Mouse (Mus musculus) neural tube, embryonic 10.5 days (tissue): ENCODE measurements at regions not wholly inside any gene's neighbourhood (a gene's known extent, or its start where the extent isn't known, plus 50 kb on each side); places are given as distances from the start of the nearest gene placed in this dataset.
"Not testable (repeated sequence)": the region's sequence is repeated elsewhere in the genome, so short reads cannot be mapped to it uniquely, and the experiment has no call there.

Experiments used
- DNase-seq: peaks from one replicate; pipeline ENCODE4 v3.0.0-alpha.2; 2017; ENCODE audit warnings: low spot score; ENCODE audit errors: extremely low spot score

DNA sequence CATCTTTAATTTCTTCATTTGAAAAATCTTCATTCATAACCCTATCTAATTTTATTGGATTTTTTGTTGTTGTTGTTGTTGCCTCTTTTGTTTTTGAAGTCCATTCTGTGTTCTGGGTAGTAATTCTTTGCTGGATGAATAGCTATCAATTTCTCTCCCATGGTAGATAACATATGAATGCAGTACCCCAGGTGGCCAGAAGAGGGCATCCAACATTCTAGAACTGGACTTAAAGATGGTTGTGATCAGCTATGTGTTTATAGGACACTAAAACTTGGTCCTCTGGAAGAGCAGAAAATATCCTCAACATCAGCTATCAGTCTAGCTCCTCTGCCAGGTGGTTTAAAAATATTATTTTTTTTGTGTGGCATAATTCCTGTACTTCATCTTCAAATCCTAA lies 73.0 kb downstream of the Prl2c3 start:
- DNase-seq: not testable (repeated sequence)

DNA sequence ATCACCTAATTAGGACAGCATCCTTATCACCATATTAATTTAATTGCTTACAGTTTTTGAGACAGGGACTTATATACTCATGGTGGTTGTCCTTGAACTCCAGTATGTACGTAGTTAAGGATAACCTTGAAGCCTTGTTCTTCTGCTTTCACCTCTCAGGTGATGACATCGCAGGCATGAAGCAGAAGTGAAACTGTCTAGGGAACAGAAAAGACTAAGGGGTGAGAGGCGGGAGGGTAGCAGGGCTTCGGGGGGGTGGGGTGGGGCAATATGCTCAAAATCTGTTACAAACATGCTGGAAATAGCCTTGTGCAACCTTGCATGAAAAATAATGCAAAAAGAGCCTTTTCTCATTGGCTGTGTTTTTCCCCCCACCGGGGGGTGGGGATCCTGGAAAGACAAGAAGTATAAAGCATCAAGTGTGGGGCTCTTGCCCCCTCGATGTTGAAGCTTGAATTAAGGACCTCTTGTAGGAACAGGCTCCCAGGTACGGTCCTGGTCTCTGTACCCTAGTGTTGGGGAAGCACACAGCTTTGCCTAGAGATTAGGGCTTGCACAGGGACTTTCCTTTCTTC lies 81.8 kb downstream of the Prl2c3 start:
- DNase-seq: not testable (repeated sequence)

DNA sequence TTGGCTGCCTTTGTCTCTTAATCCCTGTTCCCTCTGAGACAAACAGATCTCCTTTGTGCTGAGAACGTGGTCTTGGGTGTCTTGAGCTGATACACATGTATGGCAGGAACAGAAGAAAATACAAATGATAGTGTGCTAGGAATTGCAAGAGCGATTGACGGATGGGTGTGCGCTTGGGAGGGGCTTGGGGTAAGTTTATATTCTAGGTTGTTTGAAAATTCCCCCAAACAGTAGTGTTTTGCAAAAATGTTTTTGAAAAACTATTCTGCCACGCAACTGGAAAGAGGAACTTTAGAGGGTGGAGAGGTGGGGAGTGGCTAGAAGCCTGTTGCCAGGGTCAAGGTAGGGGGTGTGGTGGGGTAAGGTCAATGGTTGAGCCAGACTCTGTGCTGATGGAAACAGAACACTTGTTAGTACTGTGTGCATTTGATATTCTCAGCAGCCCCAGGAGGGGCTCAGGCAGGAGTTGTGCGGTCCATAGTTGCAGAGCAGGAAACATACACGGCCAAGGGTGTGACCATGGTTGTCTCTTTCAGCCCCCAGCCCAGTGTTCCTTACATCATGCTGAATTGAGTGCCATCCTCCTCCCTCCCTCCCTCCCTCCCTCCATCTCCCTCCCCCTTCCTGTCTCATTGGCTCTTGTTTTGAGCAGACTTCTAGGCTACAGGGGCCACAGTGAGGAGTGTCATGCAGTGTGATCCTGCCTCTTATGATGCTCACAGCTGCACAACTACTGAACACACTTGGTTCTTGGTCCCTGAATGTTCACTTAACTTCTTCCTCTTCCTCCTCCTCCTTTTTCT lies 88.2 kb downstream of the Prl2c3 start:
- DNase-seq: no peak

DNA sequence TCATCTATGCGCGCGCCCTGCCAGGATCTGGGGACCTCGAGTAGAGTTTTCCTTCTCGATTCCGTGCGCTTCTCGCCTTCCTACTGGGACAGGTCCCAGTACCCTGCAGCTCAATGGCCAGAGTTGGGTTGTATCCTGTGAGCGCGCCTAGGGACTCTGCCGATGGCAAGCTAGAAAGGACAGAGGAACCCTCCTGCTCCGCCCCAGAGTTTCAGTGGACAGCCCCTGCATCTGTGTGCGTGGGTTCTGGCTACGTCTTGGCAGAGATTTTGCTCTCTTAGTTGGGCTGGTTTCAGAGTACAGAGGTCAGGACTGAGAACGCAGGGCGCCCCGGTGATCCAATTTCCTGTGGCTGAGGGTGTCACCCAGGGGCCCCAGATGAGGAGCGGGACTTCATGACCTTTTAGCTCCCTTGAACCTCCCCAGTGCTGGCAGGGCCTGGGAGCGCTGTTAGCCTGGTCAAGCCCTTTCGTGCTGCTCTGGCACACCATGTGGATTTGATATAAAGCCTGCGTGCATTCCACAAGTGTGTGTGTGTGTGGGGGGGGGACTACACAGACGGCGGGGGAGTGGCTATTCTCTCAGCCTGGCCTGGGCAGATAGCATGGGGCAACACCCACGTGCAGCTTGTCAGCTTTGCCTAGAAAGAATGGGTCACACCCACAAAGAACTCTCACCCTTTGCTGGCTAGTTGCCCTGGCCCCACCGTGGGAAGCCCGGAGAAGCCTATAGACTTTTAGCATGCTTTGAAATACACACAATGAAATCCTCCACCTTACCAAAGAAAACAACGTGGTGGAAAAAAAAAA lies 96.9 kb downstream of the Prl2c3 start:
- not testable (repeated sequence) for DNase-seq

DNA sequence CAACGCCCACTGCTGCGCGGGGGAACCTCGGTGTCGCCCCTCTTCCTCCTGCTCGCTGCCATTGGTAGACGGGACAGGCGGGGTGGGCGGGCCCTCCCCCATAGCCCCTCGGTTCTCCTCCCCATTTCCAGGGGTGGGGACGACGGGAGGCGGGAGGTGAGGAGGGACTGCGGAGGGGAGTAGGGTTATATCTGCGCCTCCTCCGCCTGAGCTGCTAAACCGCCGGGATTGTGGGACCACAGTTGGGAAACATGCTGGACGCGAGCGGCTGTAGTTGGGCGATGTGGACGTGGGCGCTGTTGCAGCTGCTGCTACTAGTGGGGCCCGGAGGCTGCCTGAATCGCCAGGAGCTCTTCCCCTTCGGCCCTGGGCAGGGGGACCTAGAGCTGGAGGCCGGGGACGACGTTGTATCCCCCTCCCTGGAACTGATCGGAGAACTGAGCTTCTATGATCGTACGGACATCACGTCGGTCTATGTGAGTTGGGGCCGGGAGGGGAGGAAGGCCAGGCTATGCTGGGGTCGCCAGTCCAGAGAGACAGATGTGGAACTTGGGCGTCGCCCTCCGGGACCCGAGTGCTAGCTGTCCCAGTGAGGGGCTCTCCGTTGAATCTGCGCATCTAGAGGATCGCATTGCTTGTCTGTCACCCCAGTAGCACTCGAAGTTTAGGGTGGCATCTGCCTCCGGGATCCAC lies 97.6 kb downstream of the Prl2c3 start:
- not testable (repeated sequence) for DNase-seq

DNA sequence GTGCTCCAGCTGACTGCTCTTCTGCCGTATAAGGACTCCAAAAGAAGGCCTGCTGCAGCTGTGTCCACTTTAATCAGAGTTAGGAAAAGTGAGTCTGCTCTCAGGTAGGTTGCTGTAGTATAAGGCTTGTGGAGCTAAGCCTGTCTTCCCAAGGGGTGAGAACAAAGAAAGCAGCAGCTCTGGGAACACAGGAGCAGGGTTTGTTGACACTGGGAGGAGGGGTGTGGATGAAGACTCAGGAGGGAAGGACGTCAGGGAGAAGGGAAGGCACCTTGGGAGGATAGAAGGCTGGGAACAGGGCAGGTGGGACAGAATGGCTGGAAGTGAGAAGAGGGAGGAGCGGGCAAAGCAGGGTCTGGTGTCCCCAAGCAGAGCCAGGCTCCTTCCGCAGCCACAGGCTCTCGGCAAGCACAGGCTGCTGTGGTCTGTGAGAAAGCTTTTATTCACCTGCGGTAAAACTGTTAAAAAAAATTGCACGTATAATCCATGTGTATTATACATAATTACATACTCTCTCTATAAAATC lies 106.2 kb downstream of the Prl2c3 start:
- DNase-seq: not testable (repeated sequence)

DNA sequence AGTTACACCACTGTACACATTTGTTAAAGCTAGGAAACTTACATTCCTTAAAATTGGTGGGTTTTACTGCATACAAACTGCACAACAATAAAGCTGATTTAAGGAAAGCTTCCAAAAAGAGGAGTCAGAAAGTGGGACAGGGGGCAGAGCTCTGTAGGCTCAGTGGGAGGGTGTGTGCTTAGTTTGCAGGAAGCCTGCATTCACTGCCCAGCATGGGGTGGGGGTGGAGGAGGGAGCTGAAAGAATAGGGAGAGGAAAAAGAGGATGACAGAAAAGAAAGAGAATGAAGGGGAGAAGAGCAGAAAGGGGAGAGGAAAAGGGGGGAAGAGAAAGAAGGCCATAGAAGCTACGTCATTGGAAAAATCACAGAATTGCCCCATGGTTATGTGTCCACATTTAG lies 111.1 kb downstream of the Prl2c3 start:
- DNase-seq: not testable (repeated sequence)

DNA sequence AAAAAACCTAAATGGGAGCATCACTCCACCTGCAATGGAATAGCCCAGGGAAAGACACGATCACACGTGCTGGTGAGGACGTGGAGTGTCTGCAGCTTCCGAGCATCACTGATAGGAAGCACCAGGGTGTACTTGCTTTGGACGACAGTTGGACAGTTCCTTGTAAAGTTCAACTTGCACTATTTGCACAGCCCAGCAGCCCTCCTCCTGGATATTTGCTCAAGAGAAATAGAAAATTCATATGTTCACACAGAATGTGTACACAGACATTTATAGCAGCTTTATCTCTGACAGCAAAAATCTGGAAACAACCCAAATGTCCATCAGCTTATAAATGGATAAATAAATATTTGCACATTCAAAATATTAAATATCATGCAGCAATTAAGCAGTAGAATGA lies 111.7 kb downstream of the Prl2c3 start:
- DNase-seq: not testable (repeated sequence)

DNA sequence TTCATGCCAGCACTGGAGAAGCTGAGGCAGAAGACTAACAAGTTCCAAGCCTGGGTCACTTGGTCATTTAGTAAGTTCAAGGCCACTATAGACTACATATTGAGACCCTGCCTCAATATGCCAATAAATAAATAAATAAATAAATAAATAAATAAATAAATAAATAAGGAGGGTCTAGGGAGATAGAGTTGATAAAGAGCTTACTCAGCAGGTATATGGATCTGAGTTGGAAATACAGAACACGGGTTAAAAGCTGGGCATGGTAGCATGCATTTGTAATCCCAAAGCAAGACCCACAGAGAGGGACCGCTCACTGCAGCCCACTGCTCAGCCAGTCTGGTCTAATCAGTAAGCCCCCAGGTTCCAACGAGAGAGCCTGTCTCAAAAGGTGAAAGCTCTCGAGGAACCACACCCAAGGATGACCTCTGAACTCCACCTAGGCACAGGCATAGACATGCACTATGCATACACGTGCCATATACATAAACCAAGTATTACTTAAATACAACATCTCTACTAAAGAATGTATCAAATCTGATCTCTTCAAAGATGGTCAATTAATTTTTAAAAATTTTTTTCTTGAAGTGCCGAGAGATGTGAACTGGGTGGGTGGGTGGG lies 115.4 kb downstream of the Ero1lb start:
- not testable (repeated sequence) for DNase-seq

DNA sequence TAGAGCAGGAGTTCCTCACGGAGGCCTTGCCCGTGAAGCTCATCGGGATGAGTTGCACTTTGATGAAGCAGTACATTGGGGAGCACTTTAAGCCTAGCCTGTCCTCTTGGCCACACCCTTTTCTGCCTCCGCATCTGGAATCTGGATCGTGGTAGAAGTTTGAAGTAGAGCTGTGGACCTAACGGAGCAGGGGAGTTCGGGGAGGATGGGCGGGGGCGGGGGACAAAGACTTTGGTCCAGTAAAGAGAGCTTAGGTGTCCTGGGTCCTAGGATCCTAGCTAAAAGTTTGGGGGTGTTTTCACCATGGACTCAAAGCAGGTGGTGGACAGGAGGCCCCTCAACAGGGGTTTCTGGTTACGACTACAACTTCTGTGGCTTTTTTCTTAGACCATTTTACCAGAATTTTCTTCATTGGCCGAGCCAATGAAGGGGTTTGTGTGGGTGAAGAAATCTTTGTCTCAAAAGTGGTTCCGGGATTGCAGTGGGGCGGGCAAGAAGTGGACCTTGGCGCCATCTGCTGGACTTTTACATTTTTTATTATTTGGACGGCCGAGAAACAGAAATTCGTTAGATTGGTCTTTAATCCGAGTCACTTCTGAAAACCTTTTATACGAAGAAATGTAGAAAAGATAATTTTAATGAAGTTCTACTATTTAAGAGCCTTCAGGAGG lies 114.7 kb downstream of the Ero1lb start:
- peak; percentile 31 for DNase-seq

DNA sequence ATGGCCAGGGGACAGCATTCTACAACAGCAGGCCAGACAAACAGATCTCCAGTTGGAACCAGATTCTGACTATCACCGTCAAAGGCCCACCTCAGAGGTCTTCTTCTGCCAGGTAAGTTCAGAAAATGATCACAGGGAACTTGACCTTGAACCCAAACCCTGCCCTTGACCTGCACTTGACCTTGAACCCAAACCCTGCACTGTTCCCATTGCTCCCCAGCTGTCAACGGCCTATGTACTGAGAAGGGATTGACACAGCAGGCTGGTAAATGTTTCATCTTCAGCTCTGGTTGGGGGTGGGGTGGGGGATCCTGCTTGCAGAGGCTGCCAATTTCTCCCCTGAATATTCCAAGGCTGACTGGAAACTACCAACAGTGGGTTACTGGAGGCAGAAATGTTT lies 111.7 kb downstream of the Ero1lb start:
- DNase-seq: no peak

DNA sequence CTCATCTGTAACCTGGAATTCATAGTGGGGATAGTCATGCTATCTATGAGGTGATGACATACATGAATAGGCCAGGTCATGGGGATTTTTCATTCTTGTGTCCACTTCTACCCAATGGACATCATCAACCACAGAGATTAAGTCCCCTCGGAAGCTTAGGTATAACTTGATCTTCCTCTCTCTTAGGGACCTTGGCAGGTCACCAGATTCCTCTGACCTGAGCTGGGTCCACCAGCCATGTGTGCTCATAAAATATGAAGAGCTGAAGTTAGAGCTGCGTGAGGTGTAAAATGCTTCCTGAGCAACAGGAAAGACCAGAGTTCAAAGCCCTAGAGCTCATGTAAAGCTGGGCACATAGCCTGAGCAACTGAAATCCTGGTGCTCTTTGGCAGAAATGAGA lies 105.3 kb downstream of the Ero1lb start:
- not testable (repeated sequence) for DNase-seq

DNA sequence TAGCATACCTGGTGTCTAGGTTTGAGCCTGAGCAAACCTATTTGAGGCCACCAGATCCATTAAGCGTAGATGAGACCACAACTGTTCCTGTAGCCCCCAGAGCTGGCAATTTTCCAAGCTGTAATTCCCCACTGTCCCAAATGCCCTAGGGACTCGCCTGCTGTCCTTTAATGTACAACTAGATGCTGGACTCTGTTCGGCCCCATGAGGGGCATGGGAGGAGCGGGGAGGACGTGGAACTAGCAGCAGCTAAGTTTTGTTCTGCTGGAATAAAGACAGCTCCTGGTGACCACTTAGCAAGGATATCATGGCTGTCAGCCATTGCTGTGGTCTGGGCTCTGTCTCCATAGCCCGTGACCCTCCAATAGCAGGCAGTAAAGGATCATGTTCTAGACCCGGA lies 103.1 kb downstream of the Ero1lb start:
- DNase-seq: not testable (repeated sequence)

DNA sequence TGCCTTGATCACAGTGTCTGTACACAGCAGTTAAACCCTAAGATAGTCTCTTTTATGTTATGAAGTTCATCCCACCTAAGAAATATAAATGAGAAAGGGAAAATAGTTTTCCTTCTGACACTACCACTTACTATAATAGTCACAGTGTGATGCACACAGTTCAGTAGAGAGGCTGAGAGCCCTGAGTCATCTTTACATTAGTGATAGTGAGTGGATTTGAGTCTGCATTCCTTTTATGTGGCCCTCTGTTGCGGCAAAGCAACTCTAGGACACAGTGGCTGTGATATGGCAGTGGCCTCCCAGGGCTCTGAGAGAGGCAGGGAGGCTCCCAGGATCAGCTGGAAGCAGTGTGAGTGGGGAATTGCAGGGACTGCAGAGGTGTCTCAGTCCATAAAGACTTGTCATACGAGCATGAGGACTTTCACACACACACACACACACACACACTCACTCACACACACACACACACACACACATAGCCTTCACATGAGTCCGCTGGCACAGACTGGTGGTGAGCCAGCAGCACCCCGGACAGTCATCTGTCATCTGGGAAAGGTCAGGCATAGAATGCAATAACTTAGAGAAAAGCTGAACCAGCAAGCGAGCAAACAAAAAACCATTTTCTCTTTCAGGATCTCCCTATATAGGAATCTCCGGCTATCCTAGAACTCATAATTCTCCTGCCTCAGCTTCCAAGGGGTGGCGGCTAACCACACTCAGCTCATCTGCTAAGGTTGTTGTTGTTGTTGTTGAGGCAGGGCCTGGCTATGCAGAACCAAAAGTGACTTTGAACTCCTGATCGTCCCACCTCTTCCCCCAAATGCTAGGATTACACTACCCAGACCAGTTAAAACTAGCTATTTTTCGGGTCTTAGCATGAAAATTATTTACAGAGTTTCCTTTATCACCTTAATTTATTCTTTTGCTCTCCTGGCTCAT lies 102.3 kb downstream of the Ero1lb start:
- DNase-seq: not testable (repeated sequence)

DNA sequence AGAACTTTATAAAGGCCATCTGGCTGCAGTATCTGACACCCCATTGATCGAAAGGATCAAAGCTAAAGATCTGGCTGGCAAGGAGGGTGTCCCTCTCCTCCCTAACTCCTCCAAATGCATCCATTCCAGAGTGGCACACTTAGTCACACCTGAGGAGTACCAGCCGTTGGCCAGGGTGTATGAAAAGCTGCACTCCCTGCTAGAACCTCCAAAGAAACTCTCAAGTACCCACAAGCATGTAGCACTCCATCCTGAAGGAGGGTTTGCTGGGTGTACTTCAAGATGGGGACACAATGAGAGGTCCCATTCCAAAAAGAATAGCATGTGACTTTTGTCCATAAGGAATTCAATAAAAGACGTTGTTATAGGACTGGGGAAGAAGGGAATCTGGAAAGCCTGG lies 100.4 kb downstream of the Ero1lb start:
- not testable (repeated sequence) for DNase-seq
